Mouse (Mus musculus) MEL (cell line): ENCODE results near the gene Ezh2.

Experiments
- BHLHE40 ChIP-seq: IDR thresholded peaks from 2 replicates; pipeline ENCODE4 v1.6.1; 2012; ENCODE audit warnings: low read depth, mild to moderate bottlenecking, inconsistent platforms, low read length, improper control_type of control experiment, borderline replicate concordance
- CHD1 ChIP-seq: IDR thresholded peaks from 2 replicates; pipeline ENCODE4 v1.6.1; 2012; ENCODE audit warnings: low read depth, mild to moderate bottlenecking, inconsistent platforms, low read length, improper control_type of control experiment
- CHD2 ChIP-seq: IDR thresholded peaks from 2 replicates; pipeline ENCODE4 v1.6.1; 2011; ENCODE audit warnings: low read length, improper control_type of control experiment
- EP300 ChIP-seq, 2 experiments: IDR thresholded peaks; 2 replicates each; pipeline ENCODE4 v1.6.1; 2011; ENCODE audit warnings: improper control_type of control experiment in 2 of 2, low read length in 2 of 2, low read depth in 1 of 2, mild to moderate bottlenecking in 1 of 2
- MXI1 ChIP-seq: IDR thresholded peaks from 2 replicates; pipeline ENCODE4 v1.6.1; 2011; ENCODE audit warnings: mild to moderate bottlenecking, low read depth, low read length, improper control_type of control experiment
- POLR2A ChIP-seq, 2 experiments: IDR thresholded peaks; 2 replicates each; pipeline ENCODE4 v1.6.1; 2011 to 2012; ENCODE audit warnings: low read length in 2 of 2, mild to moderate bottlenecking in 2 of 2, control low read depth in 1 of 2, improper control_type of control experiment in 1 of 2, low read depth in 1 of 2, moderate library complexity in 1 of 2; ENCODE audit not compliant: control insufficient read depth in 1 of 2, insufficient read depth in 1 of 2, poor library complexity in 1 of 2
- USF1 ChIP-seq: IDR thresholded peaks from 2 replicates; pipeline ENCODE4 v1.6.1; 2014; ENCODE audit warnings: low read depth, mild to moderate bottlenecking, inconsistent platforms, low read length, improper control_type of control experiment, moderate library complexity
- USF2 ChIP-seq, 2 experiments: IDR thresholded peaks; 2 replicates each; pipeline ENCODE4 v1.6.1; 2011 to 2012; ENCODE audit warnings: improper control_type of control experiment in 2 of 2, low read length in 2 of 2, borderline replicate concordance in 1 of 2, inconsistent platforms in 1 of 2, low read depth in 1 of 2, mild to moderate bottlenecking in 1 of 2; ENCODE audit not compliant: insufficient read depth in 1 of 2

DNA sequence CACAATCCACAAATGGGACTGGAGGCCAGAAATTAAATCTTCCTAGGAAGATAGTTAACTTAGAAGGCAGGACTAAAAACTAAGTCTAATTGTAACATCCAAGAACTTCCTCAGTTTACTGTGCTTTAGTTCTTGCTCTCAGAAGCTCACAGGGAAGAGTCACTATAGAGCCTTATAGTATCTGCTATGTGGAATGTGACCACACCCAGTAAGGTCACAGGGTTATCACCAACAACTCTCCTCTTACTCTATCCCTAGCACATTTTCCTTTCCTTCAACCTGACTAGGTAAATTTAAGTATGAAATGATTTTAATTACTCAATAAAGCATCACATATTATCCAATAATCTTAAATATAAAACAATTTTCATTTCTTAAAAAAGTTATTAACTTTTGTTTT lies 34.7 kb downstream of the Ezh2 start:
- TF ChIP-seq POLR2A (IDR thresholded peaks at IDR 0.05; ENCODE audit: control insufficient read depth in 1 of 2, insufficient read depth in 1 of 2, low read depth in 1 of 2, low read length in 2 of 2, poor library complexity in 1 of 2): no peak
- TF ChIP-seq USF2 (IDR thresholded peaks at IDR 0.05; ENCODE audit: borderline replicate concordance in 1 of 2, insufficient read depth in 1 of 2, low read depth in 1 of 2, low read length in 2 of 2): no peak
- TF ChIP-seq CHD1: no peak
- no peak for TF ChIP-seq BHLHE40
- TF ChIP-seq CHD2: no peak
- TF ChIP-seq EP300 (IDR thresholded peaks at IDR 0.05; ENCODE audit: low read depth in 1 of 2, low read length in 2 of 2): no peak
- TF ChIP-seq USF1: no peak
- no peak for TF ChIP-seq MXI1
